Mouse (Mus musculus) liver, adult 2 months (tissue): ENCODE data around the gene Cenpo.

Experiments used
- CTCF ChIP-seq: fragments of 200-500 bp; IDR thresholded peaks from 2 replicates; pipeline ENCODE4 v1.5.1; 2011; ENCODE audit warnings: low read depth, low read length, control low read depth
- POLR2A ChIP-seq: fragments of 200-500 bp; IDR thresholded peaks from 2 replicates; pipeline ENCODE4 v1.6.1; 2011; ENCODE audit warnings: low read length, control low read depth; ENCODE audit not compliant: insufficient read depth; ENCODE audit errors: extremely low read depth

- TF ChIP-seq CTCF = no peak
- TF ChIP-seq POLR2A = no peak
These were observed 37.0 kb upstream of the Cenpo start for GRCm38 (mm10) chr12:4271078-4271477.
